Mouse (Mus musculus) kidney, adult 2 months (tissue): ENCODE measurements around the gene Dynll2.

Experiments used
- CTCF ChIP-seq: fragments of 200-500 bp; conservative IDR thresholded peaks from 2 replicates; pipeline ENCODE4 v1.5.1; 2011; ENCODE audit warnings: low read depth, mild to moderate bottlenecking, control low read depth, low read length, moderate library complexity, mixed read lengths; ENCODE audit not compliant: insufficient read depth, insufficient read length
- POLR2A ChIP-seq: fragments of 200-500 bp; IDR thresholded peaks from one replicate; pipeline ENCODE4 v1.6.1; 2011; ENCODE audit warnings: low read depth, low read length, control low read depth

- TF ChIP-seq CTCF, result no peak
- no peak for TF ChIP-seq POLR2A
These were observed 1.7 kb downstream of the Dynll2 start for GRCm38 (mm10) chr11:87985643-87986042.
